Mouse (Mus musculus) mammary gland, adult 2 months (tissue): ENCODE measurements around the gene A730071L15Rik. TPM values are rescaled to one million over a fixed set of nuclear protein-coding genes. Genes with fewer than 3 reads are reported as not detected.

ENCODE experiments used
- polyA plus RNA-seq: library from polyadenylated mRNA; depleted of rRNA; stranded (reverse); fragments of >200 nt; gene quantifications from 2 replicates; pipeline ENCODE4 v1.2.3, GENCODE M21; 2012; ENCODE audit warnings: low replicate concordance; rRNA removed

A730071L15Rik gene
- polyA plus RNA-seq, result 0.07 and 0.17 TPM in 2 replicates

DNA sequence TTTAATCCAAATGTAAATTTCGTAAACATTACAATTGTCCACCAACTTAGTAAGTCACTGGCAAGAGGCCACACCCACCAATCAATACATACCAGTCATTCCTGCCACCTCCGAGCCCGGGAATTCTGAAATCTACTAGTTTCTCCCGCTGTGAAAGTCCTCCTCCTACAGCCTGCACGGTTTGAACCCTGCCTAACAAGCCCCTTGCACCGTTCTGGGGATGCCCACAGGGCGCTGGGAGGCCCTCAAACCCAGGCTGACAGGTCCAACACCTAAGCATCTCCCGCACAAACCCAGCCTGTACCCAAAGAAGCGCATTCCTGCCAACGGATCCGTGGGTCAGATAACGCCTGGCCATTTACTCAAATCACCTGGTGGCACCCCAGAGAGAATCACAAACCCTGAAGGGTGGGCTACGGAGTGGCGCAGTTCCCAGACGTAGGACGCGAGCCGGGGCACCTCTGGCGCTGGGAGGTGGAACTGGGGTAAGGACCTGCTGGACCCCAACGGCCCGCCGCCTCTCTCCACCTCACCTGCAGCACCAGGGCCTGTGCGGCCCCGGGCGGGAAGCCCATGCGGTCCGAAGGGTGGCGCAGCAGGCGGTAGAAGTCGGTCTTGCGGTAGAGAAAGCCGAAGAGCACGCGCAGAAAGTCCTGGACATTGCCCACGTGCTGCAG is at the start of gene A730071L15Rik:
A730071L15Rik (plus strand) TSS at position 620 of the 677 bp plus-strand sequence.

DNA sequence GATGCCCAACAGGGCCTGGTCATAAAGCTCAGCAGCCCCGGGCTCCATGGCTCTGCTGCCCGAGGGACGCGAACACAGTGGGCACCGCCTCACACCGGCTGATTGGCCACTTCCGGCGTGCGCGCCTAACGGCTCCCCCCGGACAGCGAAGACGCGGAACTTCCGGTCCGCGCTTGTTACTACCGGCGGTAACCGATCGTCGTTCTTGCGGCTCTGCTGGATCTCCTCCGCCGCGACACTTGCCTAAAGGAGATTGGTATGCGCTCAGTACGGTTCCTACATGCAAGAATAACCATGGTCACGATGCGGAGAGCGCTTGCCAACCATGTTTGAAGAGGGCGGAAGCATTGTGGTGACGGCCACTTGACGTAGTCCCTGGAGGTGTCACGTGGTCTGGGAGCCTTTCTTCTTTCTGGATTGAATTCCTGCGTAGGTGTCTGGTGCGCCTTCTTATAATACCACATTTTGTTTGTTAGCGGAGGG is 299 bp downstream of the A730071L15Rik start, which contains the start of gene Nudcd3:
Nudcd3 (minus strand) TSS at position 329 of the 483 bp plus-strand sequence.

DNA sequence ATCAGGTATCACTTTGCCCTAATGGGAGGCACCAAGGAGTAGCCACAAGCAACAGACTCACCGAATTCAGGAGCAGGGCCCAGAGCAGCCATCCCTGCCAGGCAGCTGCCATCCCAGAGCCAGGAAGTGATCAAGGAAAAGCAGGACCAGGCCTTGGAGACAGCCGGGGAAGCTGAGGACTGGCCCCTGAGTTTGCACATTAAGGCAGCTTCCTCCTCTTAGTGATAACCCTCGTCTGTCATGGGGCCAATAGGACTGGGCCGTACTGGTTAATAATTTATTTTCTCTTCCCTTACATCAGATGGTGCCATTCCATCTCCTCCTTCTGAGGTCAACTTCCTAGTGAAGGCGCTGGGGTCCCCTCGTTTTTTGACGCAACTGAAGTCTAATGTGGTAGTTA is 30.2 kb downstream of the A730071L15Rik start, which contains the start of gene Npc1l1:
Npc1l1 (minus strand) TSS at position 132 of the 400 bp plus-strand sequence.

Other genes starting within 250 kb of the A730071L15Rik start
- gene Gck, start 249.9 kb upstream of the A730071L15Rik start, polyA plus RNA-seq, result 0.44 and 0.52 TPM in 2 replicates
- 46.1 and 72.5 TPM in 2 replicates for gene Ykt6, start 244.3 kb upstream of the A730071L15Rik start, polyA plus RNA-seq
- 5.7 and 15.3 TPM in 2 replicates for gene Camk2b, start 133.7 kb upstream of the A730071L15Rik start, polyA plus RNA-seq
- gene Nudcd3, start 386 bp downstream of the A730071L15Rik start, polyA plus RNA-seq, result 32.9 and 61.8 TPM in 2 replicates
- 0.20 and 0.50 TPM in 2 replicates for gene Npc1l1, start 30.1 kb downstream of the A730071L15Rik start, polyA plus RNA-seq
- gene Ddx56, start 67.7 kb downstream of the A730071L15Rik start, polyA plus RNA-seq, result 27.1 and 33.7 TPM in 2 replicates
- gene Tmed4, start 74.8 kb downstream of the A730071L15Rik start, polyA plus RNA-seq, result 79.1 and 122 TPM in 2 replicates
- 169 and 390 TPM in 2 replicates for gene Ogdh, start 91.6 kb downstream of the A730071L15Rik start, polyA plus RNA-seq
- gene Zmiz2, start 189.0 kb downstream of the A730071L15Rik start, polyA plus RNA-seq, result 43.9 and 108 TPM in 2 replicates
- gene Ppia, start 215.4 kb downstream of the A730071L15Rik start, polyA plus RNA-seq, result 473 and 983 TPM in 2 replicates
- 26.2 and 31.1 TPM in 2 replicates for gene H2afv, start 244.4 kb downstream of the A730071L15Rik start, polyA plus RNA-seq